Comparison of ENCODE assay signal across 26 mouse cellular contexts in the genomic region with DNA sequence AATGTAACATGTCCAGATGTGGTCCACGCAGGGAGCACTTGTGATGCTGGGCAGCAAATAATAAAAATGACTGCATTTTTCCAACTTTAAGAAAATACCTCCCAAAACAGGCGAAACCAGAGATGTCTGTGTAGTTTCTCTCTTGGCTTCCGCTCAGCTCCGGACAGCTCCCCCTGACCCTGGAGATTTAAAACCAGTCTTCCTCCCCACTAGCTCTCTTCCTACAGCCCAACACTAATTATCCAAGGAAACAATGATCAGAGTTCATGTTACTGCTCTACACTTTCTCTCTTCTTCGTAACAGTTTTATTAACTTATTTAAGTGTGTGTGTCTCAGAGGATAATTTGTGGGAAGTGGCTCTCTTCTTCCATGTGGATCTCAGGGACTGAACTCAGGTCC.
"Had no signal": no experiment of that assay in that cellular context is flagged by ENCODE, and none has a peak within 500 bp of the region (broad histone marks: within the 10 kb centered on the region; RNA-seq: fewer than 3 reads in every experiment).

No protein-coding gene starts in this region.

- H3K27ac ChIP-seq: gastrocnemius, adult 2 months; heart, embryonic 10.5 days; hindbrain, embryonic 10.5 days; hindbrain, embryonic 12.5 days; hindbrain, embryonic 14.5 days; intestine, embryonic 15.5 days; layer of hippocampus, adult 2 months; left cerebral cortex, adult 2 months; limb, embryonic 10.5 days; limb, embryonic 12.5 days; liver, embryonic 13.5 days; liver, embryonic 15.5 days had no signal

- H3K27me3 ChIP-seq: heart, embryonic 12.5 days; hindbrain, embryonic 12.5 days; intestine, embryonic 15.5 days; limb, embryonic 12.5 days; liver, embryonic 15.5 days had no signal

- H3K9ac ChIP-seq: heart, embryonic 12.5 days; hindbrain, embryonic 12.5 days; hindbrain, embryonic 14.5 days; intestine, embryonic 15.5 days; limb, embryonic 12.5 days; liver, embryonic 13.5 days; liver, embryonic 15.5 days had no signal

- H3K9me3 ChIP-seq: heart, embryonic 10.5 days; heart, embryonic 12.5 days; hindbrain, embryonic 10.5 days; hindbrain, embryonic 12.5 days; intestine, embryonic 15.5 days; limb, embryonic 10.5 days; limb, embryonic 12.5 days; liver, embryonic 13.5 days; liver, embryonic 15.5 days had no signal

- H3K36me3 ChIP-seq: heart, embryonic 10.5 days; heart, embryonic 12.5 days; hindbrain, embryonic 10.5 days; hindbrain, embryonic 12.5 days; intestine, embryonic 15.5 days; limb, embryonic 12.5 days; liver, embryonic 13.5 days; liver, embryonic 15.5 days had no signal

- H3K4me3 ChIP-seq: gastrocnemius, adult 2 months; heart, embryonic 10.5 days; heart, embryonic 12.5 days; hindbrain, embryonic 10.5 days; hindbrain, embryonic 12.5 days; intestine, embryonic 15.5 days; layer of hippocampus, adult 2 months; left cerebral cortex, adult 2 months; limb, embryonic 10.5 days; limb, embryonic 12.5 days; liver, embryonic 13.5 days; liver, embryonic 15.5 days had no signal

- H3K4me2 ChIP-seq: heart, embryonic 12.5 days; hindbrain, embryonic 12.5 days; hindbrain, embryonic 14.5 days; intestine, embryonic 15.5 days; limb, embryonic 12.5 days; liver, embryonic 11.5 days; liver, embryonic 13.5 days; liver, embryonic 15.5 days had no signal

- DNase-seq: gastrocnemius, adult 2 months; gastrocnemius, postnatal 10 days; gastrocnemius, postnatal 25 days; heart, adult 18-20 months; heart, postnatal 10 days; heart, postnatal 4 days; kidney, adult 8-10 months; kidney, postnatal 25 days; kidney, postnatal 4 days; liver; liver, embryonic 13.5 days had no signal

- ATAC-seq: hindbrain, embryonic 16.5 days; inflammation-experienced regulatory T-cells, adult 6 months; intestine, embryonic 15.5 days; intestine, postnatal 0 days had no signal

- H3K4me1 ChIP-seq: heart, embryonic 12.5 days; hindbrain, embryonic 12.5 days; intestine, embryonic 15.5 days; limb, embryonic 12.5 days; liver, embryonic 13.5 days; liver, embryonic 15.5 days had no signal
